Mouse (Mus musculus): ENCODE data around the gene Gm45140.

Gene Gm45140

GRCm38 (mm10) chr6:87799576-87799975 lies 36.0 kb downstream of the Gm45140 start:
- DNase-seq (ENCODE audit: low read depth, low spot score): no peak

- no peak for DNase-seq (ENCODE audit: low read depth, low spot score)
These were observed 38.3 kb downstream of the Gm45140 start for GRCm38 (mm10) chr6:87797321-87797720.

GRCm38 (mm10) chr6:87796251-87796880 lies 39.2 kb downstream of the Gm45140 start:
- no peak for DNase-seq (ENCODE audit: low read depth, low spot score)

- no peak for DNase-seq (ENCODE audit: low read depth, low spot score)
These were observed 40.0 kb downstream of the Gm45140 start for GRCm38 (mm10) chr6:87795385-87796150.

- DNase-seq (ENCODE audit: low read depth, low spot score): no peak
These were observed 41.6 kb downstream of the Gm45140 start for GRCm38 (mm10) chr6:87793821-87794510.

GRCm38 (mm10) chr6:87791826-87792225 lies 43.8 kb downstream of the Gm45140 start:
- no peak for DNase-seq (ENCODE audit: low read depth, low spot score)

- no peak for DNase-seq (ENCODE audit: low read depth, low spot score)
These were observed 44.7 kb downstream of the Gm45140 start for GRCm38 (mm10) chr6:87790779-87791480.

GRCm38 (mm10) chr6:87789791-87790190 lies 45.8 kb downstream of the Gm45140 start:
- DNase-seq (ENCODE audit: low read depth, low spot score): no peak

GRCm38 (mm10) chr6:87788896-87789587 lies 46.6 kb downstream of the Gm45140 start:
- DNase-seq (ENCODE audit: low read depth, low spot score): no peak

- DNase-seq (ENCODE audit: low read depth, low spot score): no peak
These were observed 47.2 kb downstream of the Gm45140 start for GRCm38 (mm10) chr6:87788266-87788895.

- DNase-seq (ENCODE audit: low read depth, low spot score): no peak
These were observed 48.3 kb downstream of the Gm45140 start for GRCm38 (mm10) chr6:87787108-87787890.

- DNase-seq (ENCODE audit: low read depth, low spot score): no peak
These were observed 49.0 kb downstream of the Gm45140 start for GRCm38 (mm10) chr6:87786621-87787020.

- no peak for DNase-seq (ENCODE audit: low read depth, low spot score)
These were observed 51.6 kb downstream of the Gm45140 start for GRCm38 (mm10) chr6:87784033-87784432.

GRCm38 (mm10) chr6:87780546-87781301 lies 54.9 kb downstream of the Gm45140 start:
- DNase-seq (ENCODE audit: low read depth, low spot score): peak; percentile 11

GRCm38 (mm10) chr6:87779174-87780165 lies 56.1 kb downstream of the Gm45140 start:
- no peak for DNase-seq (ENCODE audit: low read depth, low spot score)

GRCm38 (mm10) chr6:87778294-87779173 lies 57.1 kb downstream of the Gm45140 start:
- DNase-seq (ENCODE audit: low read depth, low spot score): no peak

- no peak for DNase-seq (ENCODE audit: low read depth, low spot score)
These were observed 57.8 kb downstream of the Gm45140 start, which contains the start of gene Gp9 for GRCm38 (mm10) chr6:87777842-87778241. Gene Gp9 (plus strand): TSS chr6:87778072.
